Mouse (Mus musculus) right cerebral cortex, adult 2 months (tissue): ENCODE data around the gene Cdyl2.
A peak's percentile ranks its signal among the peaks of the same experiment; 100 is the strongest.

Source experiments
- DNase-seq, 2 experiments: peaks; one replicate each; pipeline ENCODE4 v3.0.0; 2021 to 2022; ENCODE audit warnings: low spot score in 2 of 2

Gene Cdyl2

GRCm38 (mm10) chr8:116732684-116733647 is at the start of gene Cdyl2:
Gene Cdyl2, minus strand, starts transcription at chr8:116732991.
- peak; percentile 78 to 93 for DNase-seq

GRCm38 (mm10) chr8:116780594-116780993 is 47.8 kb upstream of the Cdyl2 start:
- no peak for DNase-seq

GRCm38 (mm10) chr8:116774220-116774619 is 41.4 kb upstream of the Cdyl2 start:
- DNase-seq = no peak

- no peak for DNase-seq
Measured at GRCm38 (mm10) chr8:116772727-116773126, 39.9 kb upstream of the Cdyl2 start.

GRCm38 (mm10) chr8:116771797-116772343 is 39.1 kb upstream of the Cdyl2 start:
- DNase-seq = no peak

GRCm38 (mm10) chr8:116770756-116771155 is 38.0 kb upstream of the Cdyl2 start:
- DNase-seq = no peak

- DNase-seq = no peak
Measured at GRCm38 (mm10) chr8:116756174-116756573, 23.4 kb upstream of the Cdyl2 start.

- peak; percentile 15 to 35 for DNase-seq
Measured at GRCm38 (mm10) chr8:116755557-116755956, 22.8 kb upstream of the Cdyl2 start.

GRCm38 (mm10) chr8:116740726-116741125 is 7.9 kb upstream of the Cdyl2 start:
- no peak for DNase-seq

GRCm38 (mm10) chr8:116735306-116735705 is 2.5 kb upstream of the Cdyl2 start:
- peak; percentile 56 to 57 for DNase-seq

GRCm38 (mm10) chr8:116734176-116734575 is 1.4 kb upstream of the Cdyl2 start:
- no peak for DNase-seq

- no peak for DNase-seq
Measured at GRCm38 (mm10) chr8:116733648-116734014, 840 bp upstream of the Cdyl2 start.

GRCm38 (mm10) chr8:116731976-116732683 is 661 bp downstream of the Cdyl2 start:
- no peak for DNase-seq

GRCm38 (mm10) chr8:116721451-116721850 is 11.3 kb downstream of the Cdyl2 start:
- DNase-seq = no peak

- DNase-seq = no peak
Measured at GRCm38 (mm10) chr8:116707496-116707895, 25.3 kb downstream of the Cdyl2 start.

- DNase-seq = no peak
Measured at GRCm38 (mm10) chr8:116702501-116702900, 30.3 kb downstream of the Cdyl2 start.

GRCm38 (mm10) chr8:116692931-116693330 is 39.9 kb downstream of the Cdyl2 start:
- no peak for DNase-seq

- DNase-seq = no peak
Measured at GRCm38 (mm10) chr8:116689741-116690140, 43.0 kb downstream of the Cdyl2 start.

GRCm38 (mm10) chr8:116676174-116676573 is 56.6 kb downstream of the Cdyl2 start:
- no peak for DNase-seq

- peak; percentile 35 to 57 for DNase-seq
Measured at GRCm38 (mm10) chr8:116673966-116674805, 58.6 kb downstream of the Cdyl2 start.

GRCm38 (mm10) chr8:116673493-116673892 is 59.3 kb downstream of the Cdyl2 start:
- no peak for DNase-seq

- no peak for DNase-seq
Measured at GRCm38 (mm10) chr8:116673052-116673451, 59.7 kb downstream of the Cdyl2 start.
